Mouse (Mus musculus) erythroid progenitor cell, adult 5-6 weeks (primary cell): ENCODE data around the gene Bbip1. TPM values are rescaled to one million over a fixed set of nuclear protein-coding genes. Genes with fewer than 3 reads are reported as not detected.
A peak's percentile ranks its signal among the peaks of the same experiment; 100 is the strongest.

Source experiments
- ATAC-seq: replicated peaks from 2 replicates; pipeline ENCODE4 v1.8.0; 2016; ENCODE audit warnings: moderate number of reproducible peaks, mild to moderate bottlenecking, moderate TSS enrichment, inconsistent platforms; ENCODE audit not compliant: poor library complexity, low FRiP score, severe bottlenecking
- total RNA-seq, 2 experiments: library from RNA; stranded (forward) in 1 of 2; stranded (reverse) in 1 of 2; fragments of 150-400 nt in 1 of 2; fragments of 186-747, 209-891 nt in 1 of 2; gene quantifications; 2 replicates each; pipeline versions ENCODE4 v1.2.3 to v1.2.4; 2015 to 2017; ENCODE audit warnings: low replicate concordance in 2 of 2

Gene Bbip1
- total RNA-seq, 2 experiments from 2014 or later, result 41.2 to 85.1 TPM

DNA sequence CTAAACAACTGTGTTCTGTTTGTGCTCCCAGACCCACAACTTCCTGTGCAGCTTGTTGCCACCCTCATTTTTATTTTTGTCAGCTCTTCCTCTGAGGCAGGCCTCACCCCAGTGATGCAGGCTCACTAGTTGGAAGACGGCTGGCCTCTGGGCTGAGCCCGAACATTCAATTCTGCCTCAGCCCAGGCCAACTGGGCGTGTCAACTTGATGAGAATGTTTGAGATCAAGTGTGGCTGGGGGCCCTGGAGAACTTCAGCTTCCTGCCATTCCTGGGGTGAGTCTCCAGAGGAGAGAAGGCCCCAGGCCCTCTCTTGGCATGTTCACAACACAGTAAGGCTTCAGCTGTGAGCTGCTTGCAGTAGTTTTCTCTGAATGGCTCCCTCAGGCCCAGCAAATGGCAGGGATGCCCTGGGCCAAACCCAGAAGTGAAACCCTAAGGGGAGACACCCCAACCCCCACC lies 50.7 kb downstream of the Bbip1 start:
- ATAC-seq, result peak; percentile 48; the same call in 1 of the 2 replicates

DNA sequence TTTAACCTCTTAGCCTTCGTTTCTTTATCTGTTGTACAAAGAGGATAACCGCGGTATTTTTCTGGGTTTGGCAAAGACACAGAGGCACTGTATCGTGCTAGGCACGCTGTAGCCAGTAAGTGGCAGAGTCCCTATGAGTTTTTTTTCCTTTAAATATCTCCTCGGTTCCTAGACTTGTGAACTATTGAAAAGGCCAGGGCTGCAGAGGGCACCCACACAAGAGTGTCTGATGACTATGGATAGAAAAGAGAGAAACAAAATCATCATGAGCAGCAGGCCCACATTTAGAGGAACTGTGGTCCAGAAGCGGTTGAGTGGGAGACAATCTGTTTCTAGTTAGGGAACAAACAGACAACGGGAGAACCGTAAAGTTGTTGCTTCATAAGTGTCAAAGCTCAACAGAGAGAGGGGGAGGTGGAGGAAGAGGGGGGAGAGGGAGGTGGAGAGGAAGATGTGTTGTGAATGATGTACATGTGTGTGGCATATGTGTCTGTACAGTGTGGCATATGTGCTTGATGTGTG lies 51.5 kb downstream of the Bbip1 start:
- ATAC-seq, result 0 out of 2 replicates have a peak, but pooled peaks have one; percentile 5

DNA sequence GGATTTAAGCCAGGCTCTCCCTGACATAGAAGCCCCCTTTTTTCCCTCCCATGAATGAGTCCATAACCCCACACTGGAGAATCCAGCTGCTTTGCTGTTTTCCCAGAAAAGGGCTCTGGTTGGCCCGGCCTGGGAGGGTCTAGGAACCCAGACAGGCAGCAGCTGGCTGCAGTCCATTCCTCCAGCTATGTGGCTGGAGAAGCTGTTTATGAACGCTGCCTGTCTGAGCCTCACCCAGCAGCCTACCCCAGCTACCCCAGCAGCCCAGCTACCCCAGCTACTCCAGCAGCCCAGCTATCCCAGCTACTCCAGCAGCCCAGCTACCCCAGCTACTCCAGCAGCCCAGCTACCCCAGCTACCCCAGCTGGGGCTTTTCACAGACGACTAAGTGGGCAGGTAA lies 52.4 kb downstream of the Bbip1 start, which contains the start of gene Pdcd4:
Pdcd4 (plus strand) TSS at position 171 of the 400 bp plus-strand sequence.
- no peak for ATAC-seq

DNA sequence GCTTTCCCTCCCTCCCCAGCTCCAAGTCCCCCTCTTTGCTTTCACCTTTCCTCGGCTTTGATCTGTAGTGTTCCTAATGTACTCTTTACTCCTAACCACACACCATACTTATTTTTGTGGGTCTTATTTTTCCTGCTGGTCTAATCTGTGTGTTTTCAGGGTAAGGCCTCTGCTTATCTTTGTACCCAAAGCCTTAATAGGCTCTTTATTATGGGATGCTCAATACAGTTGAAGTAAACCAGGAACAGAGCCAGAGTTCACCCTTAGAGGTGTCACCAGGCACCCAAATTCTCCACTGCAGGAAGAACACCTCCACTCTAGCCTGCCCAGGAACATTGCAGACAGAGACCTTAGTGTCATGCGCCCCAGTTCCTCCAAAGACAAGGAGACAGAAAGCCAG lies 52.9 kb downstream of the Bbip1 start:
- ATAC-seq, result no peak

DNA sequence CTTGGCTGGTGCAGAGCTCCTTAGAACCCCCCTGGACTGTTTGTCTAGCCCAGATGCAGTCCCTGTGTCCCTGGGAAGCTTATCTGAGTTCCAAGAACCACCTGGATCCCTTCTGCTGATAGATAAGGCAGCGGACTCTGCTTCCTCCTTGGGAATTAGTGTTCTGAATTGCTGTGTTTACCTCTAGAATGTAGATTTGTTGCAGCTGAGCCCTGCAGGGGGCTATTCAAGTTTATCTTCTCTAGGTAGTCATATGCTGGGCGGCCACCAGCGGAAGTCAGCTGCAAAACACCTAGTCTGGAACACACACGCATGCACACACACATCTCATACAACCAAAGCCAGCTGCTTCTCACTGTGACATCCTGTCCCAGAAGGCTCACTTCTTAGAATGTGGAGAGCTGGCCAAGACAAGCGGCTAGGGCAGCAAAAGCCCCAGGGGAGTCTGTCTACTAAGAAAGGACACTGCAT lies 53.6 kb downstream of the Bbip1 start:
- peak; percentile 34; the same call in 1 of the 2 replicates for ATAC-seq

DNA sequence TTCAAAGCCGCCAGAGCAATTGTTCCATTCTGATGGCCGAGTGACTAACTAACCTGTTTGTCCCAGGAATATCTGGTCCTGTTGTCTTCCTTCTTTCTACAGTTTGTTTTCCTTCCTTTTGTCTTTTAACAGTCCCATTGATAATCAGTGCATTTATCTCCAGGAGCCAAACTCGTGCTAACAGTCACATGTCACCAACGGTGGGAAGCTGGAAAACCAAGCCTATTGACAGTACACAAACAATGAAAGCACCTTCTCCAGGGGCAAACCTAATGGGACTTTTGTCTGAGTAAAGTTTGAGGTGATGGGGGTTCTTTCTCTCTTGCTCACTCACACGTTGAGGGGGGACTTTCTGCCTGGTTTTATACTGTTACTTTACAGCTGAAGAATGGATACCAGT lies 54.2 kb downstream of the Bbip1 start:
- no peak for ATAC-seq

DNA sequence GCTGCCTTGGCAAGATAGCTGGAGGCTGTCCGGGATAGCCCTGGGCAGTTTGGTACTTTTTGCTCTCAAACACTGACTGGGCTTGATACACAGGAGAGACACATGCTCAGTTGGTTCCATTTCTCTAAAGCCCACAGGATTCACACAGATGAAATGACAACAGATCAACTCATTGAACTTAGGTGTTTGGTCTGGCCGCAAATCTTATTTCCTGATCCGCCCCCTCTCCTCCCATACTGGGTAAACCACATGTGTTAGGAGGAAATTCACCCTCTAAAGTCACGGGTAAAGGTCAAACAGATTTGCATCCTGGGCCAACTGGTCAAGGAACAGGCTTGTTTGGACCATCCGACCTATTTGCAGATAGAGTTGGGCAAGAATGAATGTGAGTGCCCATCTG lies 54.9 kb downstream of the Bbip1 start:
- ATAC-seq, result no peak

DNA sequence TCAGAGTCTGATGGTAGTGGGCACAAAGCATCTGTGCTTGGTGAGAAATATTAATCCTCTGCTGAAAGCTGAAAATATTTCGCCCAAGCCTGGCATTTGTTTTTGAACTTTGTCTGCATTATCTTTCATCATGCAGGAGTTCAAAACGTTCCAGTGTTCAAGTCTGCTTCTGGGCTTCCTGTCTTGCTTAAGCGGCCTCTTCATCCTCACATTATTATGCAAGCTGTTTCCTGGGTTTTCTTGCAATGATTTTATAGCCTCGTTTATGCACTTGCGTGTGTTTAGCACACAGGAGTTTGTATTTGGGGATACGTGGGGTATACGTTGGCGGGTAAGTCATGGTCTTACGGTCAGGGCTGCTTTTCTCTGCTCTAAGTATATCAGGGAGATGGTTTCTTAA lies 56.1 kb downstream of the Bbip1 start:
- no peak for ATAC-seq

DNA sequence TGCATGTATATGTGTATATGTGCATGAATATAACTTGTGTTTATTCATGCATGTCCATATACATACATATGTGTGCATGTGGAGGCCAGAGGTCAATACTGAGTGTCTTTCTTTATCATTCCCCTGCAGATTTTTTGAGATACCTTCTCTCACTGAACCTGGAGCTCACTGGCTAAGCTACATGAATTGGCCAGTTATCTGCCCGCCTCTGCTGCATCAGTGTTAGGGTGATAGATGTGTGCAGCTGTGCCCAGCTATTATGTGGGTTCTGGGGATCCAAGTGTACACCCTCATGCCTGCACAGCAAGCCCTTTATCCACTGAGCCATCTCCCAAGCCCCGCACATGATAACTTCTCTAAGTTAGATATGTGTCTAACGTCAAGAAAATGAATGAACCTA lies 56.6 kb downstream of the Bbip1 start:
- 0 out of 2 replicates have a peak, but pooled peaks have one; percentile 23 for ATAC-seq

DNA sequence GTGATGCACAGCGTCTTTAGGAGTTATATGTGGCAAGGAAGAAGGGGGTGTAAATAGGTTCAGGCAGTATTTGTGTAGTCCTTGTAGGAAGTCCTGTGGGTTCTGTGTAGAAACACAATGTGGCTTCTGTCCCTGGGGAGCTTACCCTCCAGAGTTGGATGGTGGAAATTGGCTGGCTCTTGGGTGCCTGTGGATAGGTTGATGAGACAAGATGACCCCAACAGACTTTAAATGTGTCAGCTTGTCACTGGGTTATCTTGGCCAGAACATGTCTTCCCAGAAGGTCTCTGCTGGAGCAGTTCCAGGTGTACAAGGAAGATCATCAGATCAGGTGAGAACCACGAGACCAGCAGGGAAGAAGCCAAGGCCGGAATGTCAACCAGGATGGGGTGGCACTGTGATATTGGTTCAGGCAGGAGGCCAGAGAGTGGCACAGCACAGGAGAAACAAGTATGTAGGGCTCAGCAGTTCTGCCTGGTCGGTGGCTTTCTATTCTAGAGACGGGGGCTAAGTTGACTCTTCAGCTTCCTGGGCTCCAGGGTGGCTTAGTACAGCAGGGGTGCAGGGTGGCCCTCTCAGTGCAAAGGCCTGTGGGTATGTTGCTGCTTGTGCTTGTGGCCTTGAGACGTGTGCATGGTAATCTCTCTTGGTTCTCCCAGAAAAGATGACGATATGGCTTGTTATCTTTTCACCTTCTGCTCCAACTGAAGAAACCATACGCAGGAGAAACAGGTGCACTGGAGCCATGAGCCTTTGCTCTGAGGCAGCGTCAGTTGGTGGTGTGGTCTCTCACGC lies 57.7 kb downstream of the Bbip1 start:
- peak; percentile 31 for ATAC-seq

DNA sequence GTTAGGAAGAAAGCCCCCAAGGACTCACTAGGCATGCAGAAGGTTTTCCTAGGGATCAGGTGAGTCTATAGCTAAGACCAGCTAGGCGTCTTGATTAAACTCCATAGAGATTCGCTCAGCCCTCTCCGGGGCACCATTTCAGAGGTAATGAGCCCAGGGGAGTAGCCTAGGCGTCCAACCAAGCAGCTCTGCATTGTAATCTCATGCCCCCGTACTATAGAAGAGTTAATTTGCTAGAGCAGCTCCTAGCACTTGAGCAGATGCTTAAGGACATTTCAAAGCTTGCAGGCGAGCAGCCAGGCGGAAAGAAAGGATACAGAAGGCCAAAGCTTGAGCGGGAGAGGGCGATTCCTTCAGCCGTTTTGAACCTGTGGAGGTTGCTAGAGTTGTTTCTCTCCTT lies 59.0 kb downstream of the Bbip1 start:
- ATAC-seq, result no peak

DNA sequence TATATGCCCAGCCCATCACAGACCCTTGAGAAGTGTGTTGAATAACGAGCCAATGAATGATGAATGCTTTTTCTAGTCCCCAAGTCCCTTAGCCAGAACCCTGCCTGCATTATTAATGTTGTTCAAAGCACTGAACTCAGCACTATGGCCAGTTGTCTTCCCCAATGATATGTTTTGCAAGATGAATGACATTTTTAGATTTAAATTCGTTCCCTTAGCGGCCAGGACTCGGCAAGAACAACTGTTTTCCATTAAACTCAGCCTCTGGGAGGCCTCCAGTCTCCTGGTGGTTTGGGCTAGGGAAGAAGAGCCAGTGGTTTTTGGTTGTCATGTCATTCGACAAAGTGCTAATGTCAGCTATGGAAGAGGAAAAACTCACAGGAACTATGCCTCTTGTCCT lies 62.6 kb downstream of the Bbip1 start:
- no peak for ATAC-seq

DNA sequence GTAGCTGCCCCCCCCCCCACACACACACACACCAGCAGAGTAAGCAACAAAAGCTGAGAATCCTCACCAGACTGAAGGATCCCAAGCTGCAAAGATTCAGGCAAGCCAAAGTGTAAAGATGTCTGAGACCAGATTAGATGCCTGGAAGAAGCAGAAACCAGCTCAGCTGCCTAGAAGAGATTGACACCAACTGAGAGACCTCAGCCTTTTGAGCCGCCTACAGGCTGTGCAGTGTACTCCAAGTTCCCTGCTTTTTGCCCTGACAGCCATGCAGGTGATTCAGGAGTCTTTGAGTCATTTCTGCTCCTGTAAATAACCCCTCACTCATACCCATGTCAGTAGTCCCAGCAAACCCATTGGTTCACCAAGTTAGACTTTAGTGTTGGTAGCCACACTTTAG lies 64.0 kb downstream of the Bbip1 start:
- ATAC-seq, result no peak

Other genes with a start within 250 kb of the Bbip1 start
- gene Pdcd4, start 52.4 kb downstream of the Bbip1 start, total RNA-seq (2015; ENCODE audit: low replicate concordance), result 44.0 and 45.4 TPM in 2 replicates
- gene Pdcd4, start 52.4 kb downstream of the Bbip1 start, total RNA-seq (2017; ENCODE audit: low replicate concordance), result 32.2 and 56.3 TPM in 2 replicates
- gene Shoc2, start 321 bp downstream of the Bbip1 start, total RNA-seq (2015; ENCODE audit: low replicate concordance), result 29.9 and 53.2 TPM in 2 replicates
- 31.7 and 40.3 TPM in 2 replicates for gene Shoc2, start 321 bp downstream of the Bbip1 start, total RNA-seq (2017; ENCODE audit: low replicate concordance)
- gene Adra2a, start 99.5 kb upstream of the Bbip1 start, total RNA-seq (2015; ENCODE audit: low replicate concordance), result not detected in 2 replicates
- not detected in 2 replicates for gene Adra2a, start 99.5 kb upstream of the Bbip1 start, total RNA-seq (2017; ENCODE audit: low replicate concordance)